ENCODE assay signal across 7 mouse cellular contexts in the genomic region with DNA sequence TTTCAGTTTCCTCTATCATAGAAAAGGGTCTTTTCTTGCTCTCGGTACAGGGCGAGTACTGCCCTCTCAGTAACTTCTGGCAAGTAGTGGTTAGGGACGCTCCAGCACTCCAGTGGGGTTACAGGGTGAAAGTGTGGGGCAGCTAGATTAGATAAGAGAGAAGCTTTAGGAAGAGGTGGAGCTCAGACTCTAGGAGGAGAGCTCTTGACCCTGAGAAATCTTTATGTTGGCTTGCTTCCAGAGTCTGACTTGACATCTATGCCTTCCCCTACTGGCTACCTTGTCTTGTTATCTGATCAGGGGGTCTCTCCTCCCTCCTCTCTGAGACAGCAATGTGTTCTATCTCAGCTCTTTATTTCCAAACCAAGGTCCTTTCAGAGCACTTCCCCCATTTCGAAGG. TPM values are rescaled to one million over a fixed set of nuclear protein-coding genes. Genes with fewer than 3 reads are reported as not detected.
A peak's percentile ranks its signal among the peaks of the same experiment; 100 is the strongest.
DNase-seq lines count a peak whose midpoint lies in the region; ATAC-seq and TF ChIP-seq lines count a peak whose summit lies in the region.
"Not testable (repeated sequence)": the region's sequence is repeated elsewhere in the genome, so short reads cannot be mapped to it uniquely, and the experiment has no call there.

No protein-coding gene starts in this region.

- not testable (repeated sequence) for H3K4me1 ChIP-seq in G1E (ENCODE audit: insufficient read depth, low read depth, low read length); lung, embryonic 14.5 days (ENCODE audit: insufficient read depth)
- H3K4me1 ChIP-seq in heart, embryonic 15.5 days (replicated peaks): peaks cover 12% of the 10 kb centered on the region; the same call in 1 of the 2 replicates

- H3K9ac ChIP-seq in heart, embryonic 15.5 days; lung, embryonic 14.5 days: not testable (repeated sequence)

- H3K4me3 ChIP-seq in G1E (ENCODE audit: low read depth, low read length); lung, embryonic 14.5 days (ENCODE audit: low read depth, low read length): not testable (repeated sequence)
- H3K4me3 ChIP-seq in heart, embryonic 15.5 days: peak overlapping the region; percentile 21; the same call in 1 of the 2 replicates

- not testable (repeated sequence) for TF ChIP-seq CTCF in G1E (IDR thresholded peaks at IDR 0.05; ENCODE audit: low read depth, low read length); lung, embryonic 14.5 days (IDR thresholded peaks at IDR 0.05; ENCODE audit: low read depth)

- H3K27me3 ChIP-seq in G1E (ENCODE audit: insufficient read depth, low read length); heart, embryonic 15.5 days; lung, embryonic 14.5 days (ENCODE audit: insufficient read depth, low read length): not testable (repeated sequence)

- H3K36me3 ChIP-seq in G1E (replicated peaks); heart, embryonic 15.5 days; lung, embryonic 14.5 days (ENCODE audit: insufficient read depth): not testable (repeated sequence)

- DNase-seq in G1E (ENCODE audit: low spot score): not testable (repeated sequence)
- DNase-seq in adrenal gland, postnatal 10 days: peak; percentile 33
- peak; percentile 85 for DNase-seq in heart, adult 11 months
- peak; percentile 24 for DNase-seq in liver
- DNase-seq in lung, embryonic 14.5 days: peak; percentile 13

- peak overlapping the region; percentile 45; the same call in 1 of the 2 replicates for H3K27ac ChIP-seq in heart, embryonic 15.5 days
- H3K27ac ChIP-seq in lung, embryonic 14.5 days (ENCODE audit: low read depth): not testable (repeated sequence)

- H3K4me2 ChIP-seq in heart, embryonic 15.5 days: peak overlapping the region; percentile 38
- H3K4me2 ChIP-seq in lung, embryonic 14.5 days: not testable (repeated sequence)

- 32% methylated on average over 4 of the region's 4 CpGs for WGBS in heart, embryonic 15.5 days
- WGBS in lung, embryonic 14.5 days: 51% methylated on average over 4 of the region's 4 CpGs

- ATAC-seq in G1E (ENCODE audit: extremely low read depth, insufficient number of reproducible peaks, low FRiP score, poor library complexity, severe bottlenecking): peak; percentile 62
- peak; percentile 33; the same call in 1 of the 2 replicates for ATAC-seq in heart, embryonic 15.5 days (replicated peaks; ENCODE audit: insufficient number of reproducible peaks, insufficient read depth, low FRiP score, low read depth)
- ATAC-seq in lung, embryonic 14.5 days (ENCODE audit: insufficient read depth): 0 out of 2 replicates have a peak, but pooled peaks have one; percentile 55
- ATAC-seq in megakaryocyte-erythroid progenitor cell, adult 5-6 weeks (replicated peaks; ENCODE audit: low FRiP score, low TSS enrichment, poor library complexity, severe bottlenecking): peak; percentile 88

- H3K9me3 ChIP-seq in G1E (replicated peaks); heart, embryonic 15.5 days (replicated peaks); lung, embryonic 14.5 days (ENCODE audit: low read depth, low read length): not testable (repeated sequence)

RNA-seq across cellular contexts. Expression of gene Gpr137b, which starts 33.8 kb away (rescaled TPM):
- total RNA-seq in G1E (2014; fragmentation: Nextera tagmentation) (not detected in 2 replicates), G1E (2017) (0.12 and 0.27 TPM in 2 replicates)
- not detected in 2 replicates for polyA plus RNA-seq in G1E (2012)
- total RNA-seq in adrenal gland, postnatal 10 days (2021): 10 to 100 TPM; 20.5 to 25.1 TPM
- 18.3 TPM in 2 replicates for polyA plus RNA-seq in heart, embryonic 15.5 days (2015; fragmentation: Nextera tagmentation; extraction: Ambion mirVana)
- 13.8 and 14.5 TPM in 2 replicates for polyA plus RNA-seq in lung, embryonic 14.5 days (2014; fragmentation: Nextera tagmentation; extraction: Ambion mirVana)
- total RNA-seq in megakaryocyte-erythroid progenitor cell, adult 5-6 weeks (2014; fragmentation: Nextera tagmentation): 0.09 TPM in 1 of 2 replicates, not detected in the other
- total RNA-seq in megakaryocyte-erythroid progenitor cell, adult 5-6 weeks (2017): not detected in 2 replicates

Comparison
In these comparisons a context has a peak if more than half of its experiments do, and no peak if none do; other contexts are left out.
1. ATAC-seq: peak in every context shown above with its lines; median percentile 88 in megakaryocyte-erythroid progenitor cell, adult 5-6 weeks; 62 in G1E; 55 in lung, embryonic 14.5 days; 33 in heart, embryonic 15.5 days.
2. RNA of gene Gpr137b, which starts 33.8 kb away (total RNA-seq): 20.5 to 25.1 TPM in adrenal gland, postnatal 10 days; 0.12 to 0.27 TPM in G1E and 0.09 TPM in megakaryocyte-erythroid progenitor cell, adult 5-6 weeks; every median in the first group is over 10 times any median in the second.